Mouse (Mus musculus): Measurements from ENCODE around the gene Casq2.

Casq2 gene

GRCm38 (mm10) chr3:102193488-102194290, 107.5 kb downstream of the Casq2 start:
- DNase-seq (ENCODE audit: low spot score in 2 of 2): no peak

- DNase-seq (ENCODE audit: low spot score in 2 of 2): peak in 1 of 2 experiments; percentile 56
These were observed 108.3 kb downstream of the Casq2 start for GRCm38 (mm10) chr3:102194291-102195051.

- no peak for DNase-seq (ENCODE audit: low spot score in 2 of 2)
These were observed 109.5 kb downstream of the Casq2 start for GRCm38 (mm10) chr3:102195762-102196161.

Data from right cerebral cortex, postnatal 10 days (tissue).